Mouse (Mus musculus): ENCODE data around the gene Gfod1.

The Gfod1 gene

DNA sequence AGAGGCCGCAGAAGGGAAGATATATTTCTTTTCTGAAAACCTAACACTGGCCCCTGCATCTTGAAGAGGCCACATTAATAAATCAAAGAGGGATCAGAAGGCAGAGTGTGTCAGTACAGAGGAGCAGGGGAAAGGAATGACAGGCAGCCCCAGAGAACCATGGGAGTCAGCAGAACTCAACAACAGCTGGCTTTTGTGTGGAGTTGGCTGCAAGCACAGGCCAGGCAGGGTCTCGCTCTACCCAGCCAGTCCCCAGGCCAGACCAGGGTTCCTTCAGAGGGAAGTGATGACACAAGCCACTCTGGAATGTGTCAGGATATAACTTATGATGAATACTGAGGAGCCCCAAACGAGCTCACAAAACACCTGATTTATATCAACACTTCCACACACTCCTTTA, 144.5 kb downstream of the Gfod1 start:
- DNase-seq (ENCODE audit: low spot score) = no peak

DNA sequence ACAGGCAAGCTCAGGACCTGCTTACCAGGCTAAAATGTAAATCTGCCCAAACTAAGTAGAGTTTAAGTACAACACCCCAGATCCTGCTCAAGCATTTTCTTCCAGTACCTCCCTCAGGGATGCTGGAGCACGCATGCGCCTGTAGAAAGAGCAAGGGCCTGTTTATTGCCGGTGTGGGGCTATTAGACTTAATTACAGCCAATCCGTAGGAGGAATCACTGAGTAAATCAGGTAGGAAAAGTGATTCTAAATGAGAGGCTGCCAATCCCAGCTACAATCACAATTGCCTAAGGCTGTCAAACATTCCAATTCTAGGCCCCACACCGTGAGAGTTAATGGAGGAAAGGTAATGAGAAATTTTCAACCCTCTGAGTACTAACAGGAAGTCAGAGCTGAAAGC, 145.7 kb downstream of the Gfod1 start:
- DNase-seq (ENCODE audit: low spot score) = no peak

DNA sequence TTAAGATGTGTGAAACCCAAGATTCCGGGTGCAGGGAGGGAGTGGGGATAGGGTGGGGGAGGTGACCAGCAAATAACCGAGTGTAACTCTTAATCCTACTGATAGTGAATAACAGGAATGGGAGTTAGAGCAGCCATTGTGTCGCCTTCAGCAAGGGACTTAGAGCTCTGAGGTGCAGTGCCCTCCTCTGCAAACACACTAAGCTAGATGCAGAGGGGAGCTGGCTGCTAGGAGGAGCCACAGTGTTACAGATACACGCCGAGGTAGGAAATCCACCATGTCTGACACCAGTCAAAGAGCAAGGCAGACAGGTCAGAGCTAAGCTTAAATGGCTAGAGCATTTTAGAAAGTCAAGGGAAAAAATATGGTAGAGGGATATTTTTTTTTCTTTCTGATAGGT, 146.6 kb downstream of the Gfod1 start:
- DNase-seq (ENCODE audit: low spot score) = no peak

GRCm38 (mm10) chr13:43152005-43152520, 151.9 kb downstream of the Gfod1 start:
- no peak for DNase-seq (ENCODE audit: low spot score)

DNA sequence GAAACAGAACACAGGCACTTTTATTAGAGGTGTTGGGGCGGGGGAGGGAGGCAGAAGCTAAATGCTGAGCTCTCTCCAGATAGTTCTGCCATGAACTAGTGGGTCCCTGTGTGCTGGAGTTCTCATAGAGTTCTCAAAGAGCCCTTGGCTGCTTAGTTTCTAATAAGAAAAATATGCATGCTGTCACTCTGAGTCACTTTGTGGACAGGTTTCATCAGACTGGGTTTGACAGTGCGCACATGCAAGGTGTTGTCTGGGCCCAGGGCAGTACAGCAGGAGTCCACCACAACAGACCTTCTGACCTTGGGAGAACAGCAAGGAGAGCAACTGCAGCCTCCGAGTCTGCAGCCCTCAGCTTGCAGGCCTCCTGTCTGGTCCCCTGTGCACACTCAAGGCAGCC, 154.3 kb downstream of the Gfod1 start:
- no peak for DNase-seq (ENCODE audit: low spot score)

GRCm38 (mm10) chr13:43148692-43149091, 155.3 kb downstream of the Gfod1 start:
- DNase-seq (ENCODE audit: low spot score) = no peak

DNA sequence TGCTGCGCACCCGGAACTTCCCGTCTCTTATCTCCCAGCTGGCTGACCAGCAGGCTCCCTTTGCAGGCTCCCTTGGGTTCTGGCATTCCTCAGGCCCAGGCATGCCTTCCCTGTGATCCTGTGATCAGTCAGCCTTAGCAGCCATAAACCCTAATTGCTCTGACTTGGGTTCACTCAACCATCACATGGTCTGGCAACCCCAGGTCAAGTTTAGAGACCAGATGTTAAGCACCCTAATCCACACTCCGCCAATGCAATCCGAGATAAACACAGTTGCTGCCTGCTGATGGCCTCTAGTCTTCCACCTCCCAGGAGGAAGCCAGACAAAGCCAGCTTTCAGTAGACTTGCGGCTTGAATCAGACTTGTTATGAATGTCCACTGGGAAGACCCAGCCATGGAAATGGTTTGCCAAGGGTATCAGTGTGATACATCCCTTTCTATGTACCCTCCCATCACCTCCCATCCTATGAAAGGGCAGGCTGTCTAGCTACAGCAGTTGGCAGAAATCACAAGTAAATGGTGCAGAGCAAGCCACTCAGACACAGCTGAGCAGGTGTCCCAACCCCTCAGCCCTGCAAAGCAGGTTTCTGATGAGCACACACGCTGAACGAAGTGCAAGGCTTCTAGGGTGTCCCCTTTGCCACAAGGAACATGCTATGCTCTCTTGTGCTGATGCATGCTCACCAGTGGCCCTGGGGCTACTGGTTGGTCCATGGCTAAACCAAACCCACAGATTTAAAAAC, 157.3 kb downstream of the Gfod1 start:
- DNase-seq (ENCODE audit: low spot score) = no peak
